Mouse (Mus musculus): ENCODE results near the gene Kctd20. TPM values are rescaled to one million over a fixed set of nuclear protein-coding genes. Genes with fewer than 3 reads are reported as not detected.

The Kctd20 gene
- polyA plus RNA-seq, 1 experiment, result 77.9 TPM

DNA sequence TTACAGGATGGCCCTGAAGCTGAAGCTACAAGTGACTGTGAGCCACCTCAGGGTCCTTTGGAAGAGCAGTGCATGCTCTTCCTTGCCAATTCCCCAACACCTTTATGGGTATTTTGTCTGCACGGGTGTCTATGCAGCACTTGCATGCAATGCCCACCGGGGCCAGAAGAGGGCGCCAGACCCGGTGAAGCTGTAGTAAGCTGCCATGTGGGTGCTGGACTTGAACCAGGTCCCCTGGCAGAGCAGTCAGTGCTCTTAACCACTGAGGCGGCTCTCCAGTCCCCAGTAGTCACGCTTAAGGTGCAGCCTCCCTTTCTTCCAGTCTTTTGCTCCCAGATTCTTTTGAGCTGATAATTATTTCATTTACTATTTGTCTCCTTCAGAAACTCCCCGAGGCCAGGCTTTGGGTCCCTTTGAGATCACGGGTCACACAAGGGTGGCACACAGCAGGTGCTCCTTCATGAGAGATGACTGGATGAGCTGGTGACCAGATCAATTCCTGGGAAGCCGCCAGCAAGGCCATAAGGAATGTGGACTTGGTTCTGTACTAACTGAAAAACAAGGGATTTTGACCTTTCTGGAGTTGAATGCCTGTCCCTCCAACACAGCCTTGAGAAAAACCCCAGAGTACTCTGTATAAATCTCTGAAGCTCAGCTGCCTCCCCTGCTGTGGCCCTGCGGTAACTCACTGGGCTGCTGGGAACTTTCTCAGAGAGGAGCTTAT is 15.0 kb upstream of the Kctd20 start:
- no peak overlapping the region for H3K9ac ChIP-seq (ENCODE audit: low read depth, poor library complexity, severe bottlenecking)
- TF ChIP-seq CTCF (IDR thresholded peaks at IDR 0.05; ENCODE audit: low read depth, low read length) (no peak), EP300 (IDR thresholded peaks at IDR 0.05; ENCODE audit: insufficient read depth, low read depth, low read length) (no peak), POLR2A (IDR thresholded peaks at IDR 0.05; ENCODE audit: insufficient read depth, low read length) (no peak)
- no peaks in the 10 kb centered on the region for H3K4me1 ChIP-seq (ENCODE audit: control insufficient read depth, insufficient read depth, low read length)

DNA sequence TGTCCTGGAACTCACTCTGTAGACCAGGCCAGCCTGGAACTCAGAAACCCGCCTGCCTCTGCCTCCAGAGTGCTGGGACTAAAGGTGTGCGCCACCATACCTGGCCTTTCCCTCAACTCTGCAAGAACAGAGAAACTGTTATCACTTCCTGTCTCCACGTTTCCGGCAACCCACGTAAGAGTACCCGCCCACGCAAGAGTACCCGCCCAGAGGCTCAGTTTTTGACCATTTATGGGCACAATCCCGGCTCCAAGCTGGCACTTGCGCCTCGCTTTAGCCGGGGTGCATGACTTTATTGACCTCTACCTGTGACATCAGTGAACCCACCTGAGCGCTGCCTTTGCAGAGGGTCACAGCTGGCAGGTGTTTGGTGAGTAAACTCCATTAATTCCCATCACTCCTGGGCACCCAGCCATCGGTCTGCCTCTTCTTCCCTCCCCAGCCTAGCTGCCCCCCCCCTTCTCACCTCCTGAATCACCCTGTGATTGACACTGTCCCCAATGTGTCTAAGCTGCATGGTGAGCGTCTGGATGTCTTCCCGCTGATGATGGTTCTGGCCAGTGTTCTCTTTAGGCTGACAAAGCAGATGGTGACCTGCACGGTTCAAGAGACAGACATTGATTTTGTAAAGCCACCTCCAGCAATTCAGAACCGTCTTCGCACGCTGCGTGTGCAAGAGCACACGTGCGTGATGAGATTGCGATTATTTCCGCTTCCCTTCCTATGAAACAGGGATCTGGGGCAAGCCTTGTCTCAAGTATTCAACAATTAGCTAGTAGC is 10.8 kb upstream of the Kctd20 start:
- Histone ChIP-seq H3K36me3 (ENCODE audit: control insufficient read depth, insufficient read depth, low read length, poor library complexity, severe bottlenecking) (no peaks in the 10 kb centered on the region), H3K4me3 (ENCODE audit: low read depth, low read length) (no peak overlapping the region), H3K27me3 (ENCODE audit: control insufficient read depth, insufficient read depth, low read length, poor library complexity, severe bottlenecking) (no peaks in the 10 kb centered on the region), H3K4me1 (ENCODE audit: control insufficient read depth, insufficient read depth, low read length) (no peaks in the 10 kb centered on the region), H3K9ac (ENCODE audit: low read depth, poor library complexity, severe bottlenecking) (no peak overlapping the region), H3K27ac (ENCODE audit: insufficient read depth, low read length) (no peak overlapping the region), H3K9me3 (replicated peaks; ENCODE audit: control insufficient read depth, insufficient read depth, low read length, poor library complexity, severe bottlenecking) (peaks cover 20% of the 10 kb centered on the region)
- TF ChIP-seq CTCF (IDR thresholded peaks at IDR 0.05; ENCODE audit: low read depth, low read length) (no peak), POLR2A (IDR thresholded peaks at IDR 0.05; ENCODE audit: insufficient read depth, low read length) (no peak), EP300 (IDR thresholded peaks at IDR 0.05; ENCODE audit: insufficient read depth, low read depth, low read length) (no peak)

More for the DNA sequence above, 15.0 kb upstream of the Kctd20 start:
- Histone ChIP-seq H3K27me3 (ENCODE audit: control insufficient read depth, insufficient read depth, low read length, poor library complexity, severe bottlenecking) (no peaks in the 10 kb centered on the region), H3K9me3 (replicated peaks; ENCODE audit: control insufficient read depth, insufficient read depth, low read length, poor library complexity, severe bottlenecking) (peaks cover 20% of the 10 kb centered on the region), H3K36me3 (ENCODE audit: control insufficient read depth, insufficient read depth, low read length, poor library complexity, severe bottlenecking) (no peaks in the 10 kb centered on the region), H3K4me3 (ENCODE audit: low read depth, low read length) (no peak overlapping the region), H3K27ac (ENCODE audit: insufficient read depth, low read length) (no peak overlapping the region)

DNA sequence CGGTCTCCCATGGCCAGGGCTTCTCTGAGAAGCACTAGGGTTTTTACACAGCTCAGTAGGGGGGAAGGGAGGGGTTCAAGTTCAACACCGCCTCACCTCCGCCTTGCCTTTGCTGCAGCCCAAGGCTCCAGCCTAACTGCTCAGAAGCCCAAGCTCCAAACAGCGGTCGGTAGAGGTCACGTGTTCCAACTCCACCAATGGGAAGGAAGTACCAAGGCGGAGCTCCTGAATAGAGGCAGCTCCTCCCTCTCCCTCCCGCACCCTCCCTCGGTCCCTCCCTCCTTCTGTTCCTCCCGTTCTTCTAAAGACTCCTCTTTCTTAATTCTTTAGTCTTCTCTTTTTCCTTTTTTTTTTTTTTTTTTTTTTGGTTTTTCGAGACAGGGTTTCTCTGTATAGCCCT is 9.6 kb upstream of the Kctd20 start:
- Histone ChIP-seq H3K9me3 (replicated peaks; ENCODE audit: control insufficient read depth, insufficient read depth, low read length, poor library complexity, severe bottlenecking) (peaks cover 8% of the 10 kb centered on the region), H3K27ac (ENCODE audit: insufficient read depth, low read length) (no peak overlapping the region; the same call in 1 of the 2 replicates), H3K27me3 (ENCODE audit: control insufficient read depth, insufficient read depth, low read length, poor library complexity, severe bottlenecking) (no peaks in the 10 kb centered on the region), H3K4me3 (ENCODE audit: low read depth, low read length) (peak overlapping the region; percentile 34), H3K36me3 (ENCODE audit: control insufficient read depth, insufficient read depth, low read length, poor library complexity, severe bottlenecking) (no peaks in the 10 kb centered on the region), H3K9ac (ENCODE audit: low read depth, poor library complexity, severe bottlenecking) (no peak overlapping the region), H3K4me1 (ENCODE audit: control insufficient read depth, insufficient read depth, low read length) (no peaks in the 10 kb centered on the region)
- TF ChIP-seq POLR2A (IDR thresholded peaks at IDR 0.05; ENCODE audit: insufficient read depth, low read length) (peak; percentile 93), EP300 (IDR thresholded peaks at IDR 0.05; ENCODE audit: insufficient read depth, low read depth, low read length) (no peak)

DNA sequence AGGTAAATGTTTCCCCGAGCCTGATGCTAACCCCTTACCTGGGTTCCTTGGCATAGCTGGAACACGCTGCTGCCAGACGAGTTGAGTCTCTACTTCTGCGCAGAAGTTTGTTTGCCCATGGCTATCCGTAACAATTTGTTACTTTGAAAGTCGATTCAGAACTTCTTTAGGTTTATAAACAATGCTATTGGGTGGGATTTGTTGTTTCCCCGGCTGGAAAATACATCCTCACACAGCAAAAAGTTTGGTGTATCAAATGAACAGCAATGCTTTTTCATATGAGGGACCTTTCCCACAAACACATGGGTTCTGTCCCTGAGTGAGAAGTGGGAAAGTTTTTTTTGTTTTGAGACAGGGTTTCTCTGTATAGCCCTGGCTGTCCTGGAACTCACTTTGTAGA is 8.0 kb upstream of the Kctd20 start, which contains the start of gene Pxt1:
TSS of gene Pxt1 (minus strand) at position 101 of the 400 bp plus-strand sequence.
- TF ChIP-seq POLR2A (IDR thresholded peaks at IDR 0.05; ENCODE audit: insufficient read depth, low read length) (no peak), EP300 (IDR thresholded peaks at IDR 0.05; ENCODE audit: insufficient read depth, low read depth, low read length) (no peak), CTCF (IDR thresholded peaks at IDR 0.05; ENCODE audit: low read depth, low read length) (no peak)
- Histone ChIP-seq H3K36me3 (ENCODE audit: control insufficient read depth, insufficient read depth, low read length, poor library complexity, severe bottlenecking) (no peaks in the 10 kb centered on the region), H3K4me3 (ENCODE audit: low read depth, low read length) (no peak within 1 kb of the TSS), H3K9ac (ENCODE audit: low read depth, poor library complexity, severe bottlenecking) (no peak within 1 kb of the TSS), H3K4me1 (ENCODE audit: control insufficient read depth, insufficient read depth, low read length) (no peaks in the 10 kb centered on the region), H3K9me3 (replicated peaks; ENCODE audit: control insufficient read depth, insufficient read depth, low read length, poor library complexity, severe bottlenecking) (peaks cover 7% of the 10 kb centered on the region; the same call in 1 of the 2 replicates), H3K27ac (ENCODE audit: insufficient read depth, low read length) (no peak within 1 kb of the TSS), H3K27me3 (ENCODE audit: control insufficient read depth, insufficient read depth, low read length, poor library complexity, severe bottlenecking) (no peaks in the 10 kb centered on the region)

DNA sequence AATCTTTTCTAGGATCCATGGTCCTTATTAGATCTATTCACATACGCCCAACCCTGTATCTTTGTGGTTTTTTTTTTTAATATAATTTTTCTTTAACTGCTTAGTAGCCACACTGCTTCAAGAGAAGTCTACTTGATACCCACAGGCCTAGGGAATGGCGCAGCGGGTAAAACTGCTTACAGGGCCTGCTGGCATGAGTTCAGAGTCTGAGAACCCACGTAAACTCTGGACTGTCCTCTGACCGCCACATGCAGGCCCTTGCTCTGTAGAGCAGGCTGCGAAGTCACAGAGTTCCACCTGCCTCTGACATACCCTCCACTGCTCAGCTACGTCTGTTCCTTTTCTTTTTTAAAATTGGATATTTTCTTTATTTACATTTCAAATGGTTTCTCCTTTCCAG is 7.3 kb upstream of the Kctd20 start:
- Histone ChIP-seq H3K9me3 (replicated peaks; ENCODE audit: control insufficient read depth, insufficient read depth, low read length, poor library complexity, severe bottlenecking) (peaks cover 7% of the 10 kb centered on the region; the same call in 1 of the 2 replicates), H3K9ac (ENCODE audit: low read depth, poor library complexity, severe bottlenecking) (no peak overlapping the region), H3K36me3 (ENCODE audit: control insufficient read depth, insufficient read depth, low read length, poor library complexity, severe bottlenecking) (no peaks in the 10 kb centered on the region), H3K4me3 (ENCODE audit: low read depth, low read length) (no peak overlapping the region), H3K27ac (ENCODE audit: insufficient read depth, low read length) (no peak overlapping the region), H3K27me3 (ENCODE audit: control insufficient read depth, insufficient read depth, low read length, poor library complexity, severe bottlenecking) (no peaks in the 10 kb centered on the region), H3K4me1 (ENCODE audit: control insufficient read depth, insufficient read depth, low read length) (no peaks in the 10 kb centered on the region)
- TF ChIP-seq CTCF (IDR thresholded peaks at IDR 0.05; ENCODE audit: low read depth, low read length) (no peak), EP300 (IDR thresholded peaks at IDR 0.05; ENCODE audit: insufficient read depth, low read depth, low read length) (no peak), POLR2A (IDR thresholded peaks at IDR 0.05; ENCODE audit: insufficient read depth, low read length) (no peak)

Measured in ES-Bruce4 (cell line).